Mouse (Mus musculus) midbrain, embryonic 12.5 days (tissue): ENCODE data around the gene Nudt16l1. TPM values are rescaled to one million over a fixed set of nuclear protein-coding genes. Genes with fewer than 3 reads are reported as not detected.

Experiments
- ATAC-seq: fragments of 200-750 bp; cut with Nextera tagmentation; 2 replicates; pipeline ENCODE4 v1.8.0; 2017; ENCODE audit warnings: low read depth, moderate TSS enrichment, moderate library complexity; ENCODE audit not compliant: low FRiP score
- H3K27ac ChIP-seq: fragments of 300-500 bp; sonication (generic); replicated peaks from 2 replicates; pipeline ENCODE4 v1.5.1; 2016; ENCODE audit warnings: mild to moderate bottlenecking
- H3K27me3 ChIP-seq: fragments of 300-500 bp; sonication (generic); 2 replicates; pipeline ENCODE4 v1.6.1; 2016; ENCODE audit warnings: mild to moderate bottlenecking
- H3K36me3 ChIP-seq: fragments of 300-500 bp; sonication (generic); 2 replicates; pipeline ENCODE4 v1.6.1; 2016
- H3K4me1 ChIP-seq: fragments of 300-500 bp; sonication (generic); 2 replicates; pipeline ENCODE4 v1.6.1; 2016
- H3K4me2 ChIP-seq: fragments of 300-500 bp; sonication (generic); replicated peaks from 2 replicates; pipeline ENCODE4 v1.6.1; 2016; ENCODE audit warnings: mild to moderate bottlenecking, moderate library complexity
- H3K4me3 ChIP-seq: fragments of 300-500 bp; sonication (generic); 2 replicates; pipeline ENCODE4 v1.5.1; 2016; ENCODE audit warnings: mild to moderate bottlenecking
- H3K9ac ChIP-seq: fragments of 300-500 bp; sonication (generic); replicated peaks from 2 replicates; pipeline ENCODE4 v1.6.1; 2016; ENCODE audit warnings: mild to moderate bottlenecking, moderate library complexity
- H3K9me3 ChIP-seq: fragments of 300-500 bp; sonication (generic); 2 replicates; pipeline ENCODE4 v1.6.1; 2016; ENCODE audit warnings: mild to moderate bottlenecking
- WGBS: fragments of 180-500 bp; shearing (Covaris S2); methylation state at CpG from one replicate; pipeline ENCODE4 v1.1.7; 2016; 5-methylcytosine and 5-hydroxymethylcytosine counted together
- polyA plus RNA-seq: library from polyadenylated mRNA; unstranded; fragments of >200 nt; fragmentation: Nextera tagmentation; extraction: Ambion mirVana; gene quantifications from 2 replicates; pipeline ENCODE4 v1.2.1, GENCODE M21; 2016

Gene Nudt16l1
- polyA plus RNA-seq, 1 experiment from 2014 or later: 124 TPM

DNA sequence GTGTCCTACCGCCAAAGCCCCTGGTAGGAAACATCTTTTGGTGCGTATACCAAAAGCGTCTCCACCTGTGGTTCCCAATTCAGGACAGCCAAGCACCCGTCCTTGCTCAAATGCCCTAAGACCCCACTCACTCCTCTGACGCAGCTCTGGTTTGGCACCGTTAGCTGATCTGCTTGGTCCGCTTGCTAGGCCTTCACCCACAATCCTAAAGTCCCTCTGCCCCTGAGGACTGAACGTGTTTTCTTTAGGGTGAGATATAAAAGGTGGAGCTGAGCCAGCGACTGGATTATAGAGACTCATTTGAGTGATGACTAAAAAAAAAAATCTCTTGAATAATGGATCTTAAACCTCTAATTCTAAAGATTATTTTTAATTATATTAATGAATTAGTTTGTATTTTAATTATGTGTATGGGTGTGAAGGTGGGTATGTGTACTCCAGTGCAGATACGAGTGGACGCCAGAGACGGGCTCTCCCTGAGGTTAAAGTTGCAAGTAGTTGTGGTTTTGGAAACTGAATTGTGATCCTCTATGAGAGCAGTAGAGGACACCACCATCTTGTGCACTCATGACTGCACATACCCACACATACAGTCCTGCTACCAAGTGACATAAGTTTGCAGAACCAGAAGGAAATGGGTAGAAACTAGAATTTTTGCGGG lies 26.3 kb downstream of the Nudt16l1 start:
- Histone ChIP-seq H3K9me3 (no peaks in the 10 kb centered on the region), H3K27me3 (no peaks in the 10 kb centered on the region), H3K27ac (peak overlapping the region; percentile 88), H3K4me2 (peak overlapping the region; percentile 80), H3K36me3 (peaks cover 6% of the 10 kb centered on the region), H3K4me3 (peak overlapping the region; percentile 95), H3K9ac (peak overlapping the region; percentile 81), H3K4me1 (peaks cover 19% of the 10 kb centered on the region)
- 24% methylated on average over 13 of the region's 13 CpGs for WGBS
- ATAC-seq: peak; percentile 25; the same call in 1 of the 2 replicates

DNA sequence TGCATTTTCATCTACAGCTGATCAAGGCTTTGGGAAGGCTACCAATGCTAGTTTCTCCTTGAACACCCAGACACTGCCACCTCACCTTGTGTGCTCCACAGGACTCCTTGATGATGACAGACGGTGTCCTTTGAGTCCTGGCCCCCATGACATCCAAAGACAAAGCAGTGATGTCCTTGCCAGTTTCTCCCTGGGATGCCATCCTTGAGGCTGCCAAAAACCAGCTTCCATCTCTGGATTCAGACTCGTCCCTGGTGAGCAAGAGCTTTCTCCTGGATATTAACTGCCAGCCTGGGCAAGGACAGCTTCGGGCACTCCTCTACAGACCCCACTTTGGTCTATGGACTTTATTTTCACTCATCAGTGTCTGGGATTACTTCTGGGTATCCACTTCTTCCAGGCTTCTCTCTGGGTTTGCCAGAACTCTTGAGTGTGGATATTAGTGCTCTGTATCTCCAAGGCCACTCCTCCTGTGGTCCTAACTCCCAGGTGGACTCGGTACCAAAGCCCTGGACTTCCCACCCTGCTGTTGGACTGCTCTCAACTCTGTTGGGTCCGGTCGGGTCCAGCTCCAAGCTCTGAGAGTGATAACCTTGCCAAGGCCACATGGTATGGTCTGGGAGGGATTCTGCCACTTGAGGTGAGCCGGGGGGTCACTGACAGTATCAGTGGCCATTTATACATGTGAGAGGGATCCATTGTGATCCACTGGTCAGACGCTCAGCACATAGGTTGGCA lies 27.0 kb downstream of the Nudt16l1 start:
- 86% methylated on average over 8 of the region's 8 CpGs for WGBS
- Histone ChIP-seq H3K4me2 (peak overlapping the region; percentile 80), H3K9me3 (no peaks in the 10 kb centered on the region), H3K27me3 (no peaks in the 10 kb centered on the region), H3K4me3 (no peak overlapping the region; the same call in 1 of the 2 replicates), H3K9ac (no peak overlapping the region), H3K4me1 (peaks cover 19% of the 10 kb centered on the region), H3K27ac (no peak overlapping the region), H3K36me3 (no peaks in the 10 kb centered on the region)
- no peak for ATAC-seq

DNA sequence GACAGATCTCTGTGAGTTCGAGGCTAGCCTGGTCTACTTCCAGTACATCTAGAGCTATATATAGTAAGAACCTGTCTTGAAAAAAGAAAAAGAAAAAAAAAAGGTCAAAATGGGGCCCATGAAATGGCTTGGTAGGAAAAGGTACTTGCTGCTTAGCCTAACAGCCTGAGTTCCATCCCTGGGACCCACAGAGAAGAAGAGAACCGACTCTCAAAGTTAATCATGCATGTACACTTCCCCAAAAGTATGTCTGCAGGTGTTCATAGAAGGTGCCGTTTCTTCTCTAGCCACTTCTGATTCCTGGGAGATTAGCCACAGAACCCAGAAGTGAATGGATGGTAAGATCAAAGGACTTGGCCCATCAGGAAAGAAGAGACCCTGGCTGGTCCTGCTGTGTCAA lies 29.9 kb downstream of the Nudt16l1 start:
- H3K9ac ChIP-seq: no peak overlapping the region
- WGBS: 82% methylated on average over 3 of the region's 3 CpGs
- H3K27ac ChIP-seq: no peak overlapping the region
- no peak overlapping the region for H3K4me3 ChIP-seq
- no peaks in the 10 kb centered on the region for H3K36me3 ChIP-seq
- no peaks in the 10 kb centered on the region for H3K27me3 ChIP-seq
- no peak overlapping the region for H3K4me2 ChIP-seq
- no peaks in the 10 kb centered on the region for H3K9me3 ChIP-seq
- no peak for ATAC-seq
- H3K4me1 ChIP-seq: peaks cover 6% of the 10 kb centered on the region

DNA sequence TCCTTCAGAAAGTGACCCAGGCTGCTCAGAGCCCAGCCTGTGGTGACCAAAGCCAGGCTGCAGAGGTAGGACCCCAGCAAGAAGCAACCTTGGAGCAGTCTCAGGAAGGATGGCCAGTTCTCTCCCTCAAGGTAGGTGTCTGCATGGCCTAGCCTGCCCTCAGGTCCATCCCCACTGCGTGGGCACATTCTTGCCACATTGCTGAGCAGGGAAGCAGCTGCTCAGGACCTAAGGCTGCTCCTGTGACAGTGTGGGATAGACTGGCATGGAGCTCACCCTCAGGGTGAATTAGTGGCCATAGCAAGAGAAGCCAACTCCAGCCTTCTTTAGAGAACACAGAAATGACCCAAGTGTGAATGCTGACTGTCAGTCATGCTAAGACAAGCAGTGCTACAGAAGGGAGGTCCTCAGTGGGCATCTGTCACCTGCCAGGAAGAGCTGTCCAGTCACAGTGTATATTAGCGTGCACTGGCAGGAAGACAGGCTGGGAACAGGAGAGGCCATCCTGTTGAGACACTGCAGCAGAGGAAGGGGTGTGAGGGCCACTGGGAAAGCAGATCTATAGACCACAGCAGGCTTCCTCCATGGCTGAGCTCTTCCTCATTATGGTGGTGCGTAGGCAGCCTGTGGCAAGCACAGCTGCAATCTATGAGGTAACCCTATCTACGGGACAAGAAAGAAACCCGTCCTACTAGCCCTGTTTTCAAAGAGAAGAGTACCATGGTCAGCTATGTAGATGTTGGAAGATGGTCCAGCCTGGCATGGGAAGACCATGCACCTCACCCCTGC lies 30.7 kb downstream of the Nudt16l1 start:
- H3K36me3 ChIP-seq: no peaks in the 10 kb centered on the region
- H3K4me1 ChIP-seq: peaks cover 5% of the 10 kb centered on the region; the same call in 1 of the 2 replicates
- no peak for ATAC-seq
- no peak overlapping the region for H3K4me2 ChIP-seq
- no peak overlapping the region for H3K4me3 ChIP-seq
- H3K9ac ChIP-seq: no peak overlapping the region
- WGBS: 87% methylated on average over 5 of the region's 5 CpGs
- no peaks in the 10 kb centered on the region for H3K27me3 ChIP-seq
- H3K27ac ChIP-seq: no peak overlapping the region
- H3K9me3 ChIP-seq: no peaks in the 10 kb centered on the region

DNA sequence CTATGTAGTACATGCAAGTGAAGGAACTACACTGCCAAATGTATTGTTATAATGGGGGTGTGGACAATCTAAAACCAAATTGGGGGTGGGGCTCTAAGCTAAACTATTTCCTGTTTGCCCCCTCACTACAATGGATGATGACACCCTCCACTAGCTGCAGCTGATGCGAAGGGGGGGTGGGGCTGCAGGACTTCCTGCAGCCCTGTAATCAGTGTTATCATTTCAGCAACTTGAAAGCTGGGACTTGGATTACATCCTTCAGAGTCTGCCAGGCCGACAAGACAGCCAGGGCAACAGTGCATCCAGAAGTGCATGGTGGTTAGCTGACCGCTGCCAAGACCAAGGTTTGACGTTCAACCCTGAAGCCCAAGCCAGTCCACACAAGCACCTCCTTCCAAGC lies 33.1 kb downstream of the Nudt16l1 start:
- no peak overlapping the region for H3K4me2 ChIP-seq
- no peaks in the 10 kb centered on the region for H3K9me3 ChIP-seq
- H3K27me3 ChIP-seq: no peaks in the 10 kb centered on the region
- no peak overlapping the region for H3K27ac ChIP-seq
- H3K9ac ChIP-seq: no peak overlapping the region
- no peaks in the 10 kb centered on the region for H3K4me1 ChIP-seq
- 88% methylated on average over 4 of the region's 4 CpGs for WGBS
- no peak for ATAC-seq
- no peaks in the 10 kb centered on the region for H3K36me3 ChIP-seq
- H3K4me3 ChIP-seq: no peak overlapping the region

DNA sequence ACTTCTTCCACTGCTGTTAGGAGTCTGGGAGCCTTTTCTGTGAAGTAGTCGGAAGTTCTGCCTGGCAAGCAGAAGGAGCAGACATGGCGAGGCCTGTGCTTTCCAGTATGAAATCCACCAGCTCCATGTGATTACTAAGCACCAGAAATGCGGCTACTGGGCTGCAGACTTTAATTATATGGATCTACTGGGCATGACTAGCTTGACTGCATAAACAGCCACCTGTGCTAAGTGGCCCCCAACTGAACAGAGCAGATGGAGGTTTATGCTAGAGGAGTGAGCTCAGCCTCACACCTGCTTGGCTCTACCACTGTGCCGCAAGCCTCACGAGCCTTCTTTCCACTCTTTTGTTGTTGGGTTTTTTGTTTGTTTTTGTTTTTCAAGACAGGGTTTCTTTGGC lies 36.0 kb downstream of the Nudt16l1 start:
- no peak for ATAC-seq
- no peaks in the 10 kb centered on the region for H3K9me3 ChIP-seq
- H3K27me3 ChIP-seq: no peaks in the 10 kb centered on the region
- WGBS: 83% methylated on average over 5 of the region's 5 CpGs
- no peaks in the 10 kb centered on the region for H3K4me1 ChIP-seq
- H3K4me3 ChIP-seq: no peak overlapping the region
- no peak overlapping the region for H3K4me2 ChIP-seq
- H3K36me3 ChIP-seq: no peaks in the 10 kb centered on the region
- H3K27ac ChIP-seq: no peak overlapping the region
- H3K9ac ChIP-seq: no peak overlapping the region

DNA sequence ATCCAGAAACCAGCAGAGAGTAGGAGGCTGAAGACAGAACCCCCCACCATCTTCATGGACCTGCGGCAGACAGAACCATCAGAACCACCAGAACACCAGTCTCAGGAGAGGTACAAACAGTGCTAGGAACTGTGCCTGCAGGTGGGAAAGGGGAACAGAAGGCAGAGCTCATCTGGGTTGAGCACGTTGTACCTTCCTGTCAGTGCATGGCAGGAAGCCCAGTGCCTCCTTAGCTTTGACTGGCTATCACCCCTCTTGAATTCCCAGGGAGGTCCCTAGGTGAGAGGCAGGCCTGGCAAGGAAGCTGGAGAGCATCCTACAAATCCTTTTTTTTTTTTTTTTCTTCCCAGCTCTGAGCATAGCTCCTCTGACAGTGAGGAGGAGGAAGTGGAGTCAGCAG lies 37.6 kb downstream of the Nudt16l1 start:
- no peak for ATAC-seq
- WGBS: 84% methylated on average over 2 of the region's 2 CpGs
- no peak overlapping the region for H3K4me3 ChIP-seq
- H3K4me1 ChIP-seq: no peaks in the 10 kb centered on the region
- H3K4me2 ChIP-seq: no peak overlapping the region
- no peaks in the 10 kb centered on the region for H3K36me3 ChIP-seq
- H3K27me3 ChIP-seq: no peaks in the 10 kb centered on the region
- H3K9ac ChIP-seq: no peak overlapping the region
- no peak overlapping the region for H3K27ac ChIP-seq
- no peaks in the 10 kb centered on the region for H3K9me3 ChIP-seq

DNA sequence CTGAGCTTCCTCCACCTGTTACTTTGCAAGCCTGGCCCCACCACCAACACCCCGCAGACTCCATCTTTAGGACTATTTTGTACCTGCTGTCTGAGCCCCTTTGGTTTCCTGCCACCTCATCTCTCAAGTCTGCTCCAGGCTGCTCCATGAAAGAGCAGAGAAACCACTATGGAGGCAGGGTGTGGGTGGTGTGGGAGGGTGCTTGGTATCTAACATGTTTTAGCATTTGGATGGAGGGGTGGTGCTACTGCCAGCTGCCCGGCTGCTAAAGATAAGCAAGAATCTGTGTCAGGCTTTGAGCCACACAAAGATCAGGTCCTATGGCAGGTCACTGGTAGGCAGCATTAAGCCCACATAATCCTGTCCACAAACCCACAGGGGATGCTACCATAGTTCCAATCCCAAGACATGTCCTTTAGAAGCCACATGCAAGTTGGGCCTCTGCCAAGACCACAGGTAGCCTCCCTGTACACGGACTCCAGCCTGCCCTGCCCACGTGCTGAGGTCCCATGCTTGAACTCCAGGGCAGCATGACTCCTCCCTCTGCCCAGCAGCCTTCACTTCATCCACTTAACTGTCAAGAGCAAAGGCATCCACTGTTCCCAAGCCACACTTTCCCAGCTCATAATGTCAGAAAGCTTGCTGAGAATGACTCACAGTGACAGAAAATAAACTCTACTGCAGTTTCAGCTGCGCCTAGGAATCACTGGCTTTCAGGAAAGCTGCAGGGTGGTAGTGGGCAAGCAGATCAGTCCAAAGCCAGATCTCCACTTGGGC lies 39.9 kb downstream of the Nudt16l1 start:
- H3K27me3 ChIP-seq: no peaks in the 10 kb centered on the region
- no peaks in the 10 kb centered on the region for H3K9me3 ChIP-seq
- no peaks in the 10 kb centered on the region for H3K36me3 ChIP-seq
- no peaks in the 10 kb centered on the region for H3K4me1 ChIP-seq
- WGBS: 63% methylated on average over 5 of the region's 5 CpGs
- no peak overlapping the region for H3K4me3 ChIP-seq
- H3K27ac ChIP-seq: no peak overlapping the region
- no peak for ATAC-seq
- no peak overlapping the region for H3K9ac ChIP-seq
- H3K4me2 ChIP-seq: no peak overlapping the region

DNA sequence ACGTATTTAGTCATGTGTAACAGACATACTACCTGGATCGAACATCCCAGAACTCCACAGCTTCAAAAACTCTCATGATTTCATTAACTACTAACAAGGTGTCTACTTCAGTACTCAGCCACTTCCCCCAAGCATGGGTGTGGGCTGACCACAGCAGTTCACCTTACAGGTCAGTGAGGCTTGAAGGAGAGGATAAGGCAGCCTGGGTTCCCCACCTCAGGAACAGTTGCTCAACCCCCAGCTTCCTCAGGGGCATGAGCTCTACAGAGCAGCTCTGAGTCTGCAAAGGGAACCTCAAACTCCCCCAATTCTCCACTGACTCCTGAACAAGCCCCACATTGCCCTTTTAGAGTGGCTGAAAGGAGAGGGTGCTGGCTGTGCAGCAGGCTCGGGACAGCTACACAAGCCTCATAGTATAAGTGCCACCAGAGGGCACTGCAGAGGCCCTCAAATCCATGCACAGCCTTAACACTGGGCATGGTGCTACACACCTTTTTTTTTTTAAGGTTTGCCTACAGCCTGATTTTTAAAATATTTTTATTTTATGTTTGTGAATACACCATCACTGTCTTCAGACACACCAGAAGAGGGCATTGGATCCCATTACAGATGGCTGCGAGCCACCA lies 41.3 kb downstream of the Nudt16l1 start:
- Histone ChIP-seq H3K4me1 (no peaks in the 10 kb centered on the region), H3K36me3 (no peaks in the 10 kb centered on the region), H3K9me3 (no peaks in the 10 kb centered on the region), H3K4me3 (no peak overlapping the region), H3K27ac (no peak overlapping the region), H3K4me2 (no peak overlapping the region), H3K27me3 (no peaks in the 10 kb centered on the region), H3K9ac (no peak overlapping the region)
- WGBS: 77% methylated on average over 4 of the region's 4 CpGs
- ATAC-seq: 0 out of 2 replicates have a peak, but pooled peaks have one; percentile 23

DNA sequence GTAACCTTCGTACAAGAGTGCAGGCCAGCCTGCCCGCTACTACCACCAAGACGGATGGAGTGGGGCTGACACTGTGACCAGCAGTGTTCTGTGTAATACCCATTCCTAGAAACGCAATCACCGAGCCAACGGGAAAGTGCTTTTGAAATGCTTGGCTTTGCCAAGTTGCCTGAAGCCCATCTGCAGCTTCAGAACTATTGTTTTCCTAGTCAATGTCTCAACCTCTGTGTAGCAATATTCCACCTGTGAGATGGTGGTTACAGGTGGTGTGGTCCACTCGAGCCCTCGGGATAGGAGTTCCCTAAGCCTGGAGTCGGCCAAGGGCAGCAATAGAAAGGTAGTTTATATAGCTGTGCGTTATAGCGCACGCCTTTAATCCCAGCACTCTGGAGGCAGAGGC lies 46.2 kb downstream of the Nudt16l1 start:
- ATAC-seq: no peak
- no peak overlapping the region for H3K27ac ChIP-seq
- H3K9ac ChIP-seq: no peak overlapping the region
- H3K27me3 ChIP-seq: no peaks in the 10 kb centered on the region
- H3K4me3 ChIP-seq: no peak overlapping the region
- no peaks in the 10 kb centered on the region for H3K36me3 ChIP-seq
- H3K4me1 ChIP-seq: no peaks in the 10 kb centered on the region
- WGBS: 93% methylated on average over 12 of the region's 12 CpGs
- no peaks in the 10 kb centered on the region for H3K9me3 ChIP-seq
- H3K4me2 ChIP-seq: no peak overlapping the region
